Mouse (Mus musculus) erythroblast, embryonic 14.5 days (primary cell): ENCODE measurements around the gene Arhgef28.

Source experiments
- GATA1 ChIP-seq: IDR thresholded peaks from 2 replicates; pipeline ENCODE4 v1.6.1; 2012; ENCODE audit warnings: low read length, inconsistent platforms, mixed read lengths
- TAL1 ChIP-seq: IDR thresholded peaks from 3 replicates; pipeline ENCODE4 v1.6.1; 2012; ENCODE audit warnings: low read length, inconsistent platforms, mixed read lengths

GRCm38 (mm10) chr13:98132264-98132663, 74.0 kb downstream of the Arhgef28 start:
- TF ChIP-seq TAL1 = no peak; the same call in 2 of the 3 replicates
- TF ChIP-seq GATA1 = no peak
